Mouse (Mus musculus): ENCODE results near the gene Zbtb37. TPM values are rescaled to one million over a fixed set of nuclear protein-coding genes. Genes with fewer than 3 reads are reported as not detected.

The Zbtb37 gene
- 10 to 100 TPM; 13.1 to 27.1 (median 19.0) TPM for total RNA-seq (2022)

DNA sequence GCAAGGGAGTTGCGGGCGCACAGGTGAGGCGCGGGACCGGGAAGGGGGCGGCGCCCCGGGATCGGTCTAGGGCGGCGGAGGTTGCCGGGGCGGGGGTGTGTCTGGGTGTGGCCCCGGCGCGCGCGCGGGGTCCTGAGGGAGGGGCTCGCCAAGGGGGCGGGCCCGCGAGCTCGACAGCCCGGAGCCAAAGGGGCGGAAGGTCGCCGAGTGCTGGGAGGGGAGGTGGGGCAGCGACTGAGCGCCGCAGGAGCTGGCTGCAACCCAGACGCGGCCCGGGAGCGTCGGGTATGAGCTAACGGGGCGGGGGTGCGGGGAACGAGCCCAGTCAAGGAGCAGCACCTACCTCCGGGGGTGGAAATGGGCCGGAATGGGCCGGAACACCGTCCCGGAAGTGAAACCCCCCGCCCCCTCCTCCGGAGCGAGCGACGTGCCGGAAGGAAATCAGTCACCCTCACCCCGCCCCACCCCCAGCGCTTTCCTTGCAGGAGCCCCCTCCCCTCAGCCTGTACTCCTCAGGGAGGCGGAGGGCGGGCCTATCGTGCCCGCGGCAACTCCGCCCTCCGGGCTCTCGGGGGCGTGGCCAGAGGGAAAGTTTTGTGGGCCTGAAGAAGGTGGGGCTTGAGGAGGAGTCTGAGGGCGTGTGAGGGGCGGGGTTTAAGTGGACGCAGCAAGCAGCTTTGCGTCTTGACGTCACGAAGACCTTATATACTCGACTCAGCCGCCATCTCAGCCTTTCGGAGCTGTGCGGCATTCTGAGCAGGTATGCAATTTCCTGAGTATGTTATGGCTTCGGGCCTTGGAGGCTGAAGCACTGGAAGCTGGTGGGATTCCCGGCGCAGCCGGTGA, at the start of gene Zbtb37:
Gene Zbtb37 (minus strand): TSS at position 415 of the 846 bp plus-strand sequence.
- peak; percentile 98 for DNase-seq

DNA sequence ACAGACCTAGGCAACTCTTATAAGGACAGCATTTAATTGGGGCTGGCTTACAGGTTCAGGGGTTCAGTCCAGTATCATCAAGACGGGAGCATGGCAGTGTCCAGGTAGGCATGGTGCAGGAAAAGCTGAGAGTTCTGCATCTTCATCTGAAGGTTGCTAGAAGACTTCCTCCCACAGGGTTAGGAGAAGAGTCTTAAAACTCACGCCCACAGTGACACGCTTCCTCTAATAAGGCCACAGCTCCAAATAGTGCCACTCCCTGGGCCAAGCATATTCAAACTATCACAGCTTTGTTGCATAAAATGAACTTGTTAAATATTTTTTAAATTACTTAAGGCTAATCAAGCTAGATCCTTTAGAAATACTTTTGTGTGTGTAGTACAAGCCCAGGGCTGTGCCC, 42.6 kb upstream of the Zbtb37 start:
- DNase-seq: no peak

DNA sequence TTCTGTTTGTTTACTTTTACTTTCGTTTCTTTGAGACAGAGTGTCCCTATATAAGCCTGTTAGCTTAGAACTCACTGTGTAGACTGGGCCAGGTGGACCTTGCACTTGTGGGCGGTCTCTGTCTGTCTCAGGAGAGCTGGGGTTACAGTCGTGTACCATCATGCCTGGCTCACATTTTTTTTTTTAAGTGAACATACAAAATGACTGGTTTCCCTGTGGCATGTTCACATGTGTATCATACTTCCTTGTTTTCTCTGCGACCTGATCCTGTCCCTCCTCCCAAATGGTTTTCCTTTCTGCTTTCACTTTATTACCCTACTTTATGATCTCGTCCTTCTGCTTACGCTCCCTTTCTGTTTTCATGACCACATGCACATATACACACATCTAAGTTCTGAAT, 41.6 kb upstream of the Zbtb37 start:
- no peak for DNase-seq

DNA sequence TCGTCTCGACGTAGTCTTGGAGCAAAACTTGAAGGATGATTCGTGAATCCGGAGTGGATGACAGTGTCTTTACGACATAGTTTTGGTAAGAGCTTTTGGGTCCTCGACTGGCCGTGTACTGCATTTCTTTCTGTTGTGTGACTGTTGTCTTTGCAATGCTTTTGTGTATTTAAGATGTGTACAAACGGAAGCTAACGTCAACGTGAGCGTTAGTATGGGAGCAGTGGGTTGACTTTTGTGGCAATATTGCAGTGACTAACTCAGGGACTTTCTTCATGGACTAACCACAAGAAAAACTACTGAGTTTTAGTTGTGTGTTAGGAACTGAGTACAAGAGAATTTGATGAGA, 36.6 kb upstream of the Zbtb37 start:
- no peak for DNase-seq

DNA sequence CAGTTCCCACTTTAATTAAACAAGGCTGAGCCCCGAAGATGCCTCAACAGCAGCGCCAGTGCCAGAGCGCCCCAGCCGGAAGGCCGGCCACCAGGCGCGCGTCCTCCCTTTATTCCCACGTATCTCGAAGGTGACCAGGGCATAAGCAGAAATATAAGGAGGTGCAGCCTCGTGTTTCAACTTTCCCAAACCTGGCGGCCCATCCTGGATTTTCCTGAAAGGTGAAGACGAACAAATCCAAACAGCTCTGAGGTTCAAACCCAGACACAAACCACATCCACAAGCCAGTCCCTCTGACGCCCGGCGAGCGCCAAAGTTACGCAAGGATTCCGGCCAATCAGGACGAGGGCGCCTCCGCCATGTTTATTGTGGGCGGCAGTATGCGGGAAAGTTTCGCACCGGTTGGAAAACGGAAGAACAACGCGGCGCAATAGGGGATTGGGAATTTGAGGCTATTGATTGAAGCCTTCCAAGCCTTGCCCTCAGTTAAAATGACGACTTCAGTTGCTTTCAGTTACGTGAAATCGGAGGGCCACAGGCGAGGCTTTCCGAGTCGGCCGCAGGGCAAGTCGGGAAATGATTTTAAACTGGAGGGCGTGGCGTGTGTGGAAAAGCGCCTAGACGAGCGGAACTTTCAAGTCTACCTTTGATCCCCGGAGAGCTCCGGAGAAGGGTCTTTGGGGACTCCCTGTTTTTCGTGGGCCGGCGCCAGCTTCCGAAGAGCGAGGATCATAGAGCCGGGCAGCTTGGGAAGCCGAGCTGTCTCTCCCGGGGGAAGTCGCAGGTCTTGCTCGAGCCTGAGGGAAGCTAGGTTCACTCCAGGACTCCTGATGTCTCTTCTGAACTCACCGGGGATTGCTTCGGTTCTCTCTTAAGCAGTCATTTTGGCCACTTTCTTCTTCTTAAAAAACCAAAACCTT, 36.0 kb upstream of the Zbtb37 start, which contains the start of the genes Dars2 and Cenpl:
Gene Dars2 (minus strand): TSS at position 307 of the 920 bp plus-strand sequence.
Gene Cenpl (plus strand): TSS at position 362 of the 920 bp plus-strand sequence.
- peak; percentile 96 for DNase-seq

DNA sequence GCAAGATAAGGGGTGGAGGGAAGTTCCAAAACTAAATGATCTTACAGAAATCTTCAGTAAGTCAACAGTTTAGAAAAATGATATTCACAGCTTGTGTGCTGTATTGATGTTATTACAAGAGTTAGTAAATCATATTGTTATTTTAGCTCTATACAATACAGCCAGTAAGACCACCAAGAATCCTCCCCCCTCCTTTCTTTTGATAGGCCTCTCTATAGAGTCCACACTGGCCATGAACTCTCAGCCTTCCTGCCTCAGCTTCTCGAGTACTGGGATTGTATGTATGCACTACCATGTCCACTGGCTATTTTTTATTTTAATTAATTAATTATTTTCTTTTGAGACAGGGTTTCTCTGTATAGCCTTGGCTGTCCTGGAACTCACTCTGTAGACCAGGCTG, 28.7 kb upstream of the Zbtb37 start:
- no peak for DNase-seq

DNA sequence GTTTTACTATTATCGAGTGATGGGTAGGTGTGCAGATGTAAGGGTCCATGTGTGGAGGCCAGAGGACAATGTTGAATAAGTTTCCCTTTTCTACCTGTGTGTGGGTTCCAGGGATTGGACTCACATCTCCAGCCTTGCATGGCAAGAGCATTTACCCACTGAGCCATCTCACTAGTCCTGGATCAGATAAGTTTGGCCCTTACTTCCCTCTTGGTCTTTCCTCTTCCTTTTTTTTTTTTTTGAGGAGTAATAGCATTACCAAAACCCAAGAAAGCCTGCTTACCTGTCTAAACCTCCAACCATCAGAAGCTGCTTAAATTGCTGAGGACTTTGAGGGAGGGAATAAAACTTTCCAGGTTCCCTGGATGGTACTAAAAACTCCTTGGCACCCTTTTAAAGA, 22.5 kb upstream of the Zbtb37 start:
- DNase-seq: no peak

DNA sequence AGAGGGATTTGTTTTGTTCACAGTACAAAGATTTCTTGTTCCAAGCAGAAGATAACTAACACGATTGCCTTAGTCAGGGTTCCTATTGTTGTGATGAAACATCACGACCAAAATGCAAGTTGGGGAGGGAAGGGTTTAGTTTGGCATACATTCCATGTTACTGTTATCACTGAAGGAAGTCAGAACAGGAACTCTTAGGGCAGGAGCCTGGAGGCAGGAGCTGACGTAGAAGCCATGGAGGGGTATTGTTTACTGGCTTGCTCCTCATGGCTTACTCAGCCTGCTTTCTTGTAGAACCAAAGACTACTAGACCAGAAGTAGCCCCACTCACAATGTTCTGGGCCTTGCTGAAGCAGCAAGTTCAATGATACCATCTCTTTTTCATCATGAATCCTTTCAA, 12.3 kb upstream of the Zbtb37 start:
- DNase-seq: no peak

DNA sequence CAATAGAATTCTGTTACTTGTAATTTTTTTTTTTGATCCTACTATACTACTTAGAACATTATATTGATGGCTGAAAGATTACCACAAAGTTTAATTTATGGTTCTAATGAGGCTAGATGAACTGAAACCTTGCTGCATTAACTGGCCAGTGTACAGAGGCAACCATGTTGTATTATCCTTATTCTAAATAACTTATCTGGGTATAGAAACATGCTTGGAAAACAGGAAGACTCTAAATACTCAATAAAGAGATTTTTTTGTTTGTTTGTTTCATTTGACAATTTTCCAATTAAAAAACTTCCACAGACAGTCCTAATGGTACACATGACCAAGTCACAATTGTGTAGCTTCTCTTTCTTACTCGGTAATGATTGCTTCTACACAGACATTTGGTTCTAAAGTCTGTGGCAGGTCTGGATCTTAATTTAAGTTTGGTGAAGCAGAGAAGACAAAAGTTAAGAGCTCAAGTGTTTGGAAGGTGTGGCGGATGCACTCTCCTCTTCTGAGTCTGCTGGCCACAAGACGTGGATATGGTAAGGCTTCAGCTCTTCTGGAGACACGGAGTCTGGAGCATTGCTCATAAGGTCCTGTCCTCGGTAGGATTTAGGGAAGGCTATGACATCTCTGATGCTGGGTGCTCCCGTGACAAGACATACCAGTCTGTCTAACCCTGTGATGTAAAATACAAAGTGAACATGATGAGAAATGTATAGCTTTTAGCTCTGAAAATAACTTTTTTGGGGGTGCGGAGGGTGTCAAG, 6.8 kb upstream of the Zbtb37 start:
- DNase-seq: no peak

DNA sequence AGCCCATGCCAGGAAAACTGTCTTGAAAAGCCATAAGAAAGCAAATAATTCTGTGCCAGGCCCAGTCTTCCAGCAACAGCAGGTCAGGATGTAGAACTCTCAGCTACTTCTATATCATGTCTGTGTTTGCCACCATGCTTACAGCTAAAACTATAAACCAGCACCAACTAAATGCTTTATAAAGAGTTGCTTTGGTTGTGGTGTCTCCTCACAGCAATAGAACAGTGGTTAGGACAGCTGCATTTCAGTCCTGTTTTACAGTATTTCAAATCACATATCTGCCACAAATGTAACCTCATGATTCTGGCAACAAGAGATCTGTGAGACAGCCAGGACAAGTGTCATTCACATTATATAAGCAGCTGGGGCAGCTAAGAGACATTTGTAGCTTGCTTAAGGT, 6.2 kb upstream of the Zbtb37 start:
- no peak for DNase-seq

DNA sequence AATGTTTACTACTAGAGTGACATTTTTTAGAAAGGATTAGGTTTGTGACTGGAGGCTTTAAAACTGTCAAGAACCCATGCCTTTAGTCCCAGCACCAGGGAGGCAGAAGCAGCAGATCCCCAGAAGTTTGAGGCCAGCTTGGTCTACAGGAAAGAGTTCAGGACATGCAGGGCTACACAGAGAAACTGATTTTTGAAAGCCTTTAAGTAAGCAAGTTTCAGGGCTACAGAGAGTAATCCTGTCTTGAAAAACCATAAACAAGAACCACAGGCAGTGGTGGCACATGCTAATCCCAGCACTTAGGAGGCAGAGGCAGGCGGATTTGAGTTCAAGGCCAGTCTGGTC, 5.7 kb upstream of the Zbtb37 start:
- DNase-seq: no peak

DNA sequence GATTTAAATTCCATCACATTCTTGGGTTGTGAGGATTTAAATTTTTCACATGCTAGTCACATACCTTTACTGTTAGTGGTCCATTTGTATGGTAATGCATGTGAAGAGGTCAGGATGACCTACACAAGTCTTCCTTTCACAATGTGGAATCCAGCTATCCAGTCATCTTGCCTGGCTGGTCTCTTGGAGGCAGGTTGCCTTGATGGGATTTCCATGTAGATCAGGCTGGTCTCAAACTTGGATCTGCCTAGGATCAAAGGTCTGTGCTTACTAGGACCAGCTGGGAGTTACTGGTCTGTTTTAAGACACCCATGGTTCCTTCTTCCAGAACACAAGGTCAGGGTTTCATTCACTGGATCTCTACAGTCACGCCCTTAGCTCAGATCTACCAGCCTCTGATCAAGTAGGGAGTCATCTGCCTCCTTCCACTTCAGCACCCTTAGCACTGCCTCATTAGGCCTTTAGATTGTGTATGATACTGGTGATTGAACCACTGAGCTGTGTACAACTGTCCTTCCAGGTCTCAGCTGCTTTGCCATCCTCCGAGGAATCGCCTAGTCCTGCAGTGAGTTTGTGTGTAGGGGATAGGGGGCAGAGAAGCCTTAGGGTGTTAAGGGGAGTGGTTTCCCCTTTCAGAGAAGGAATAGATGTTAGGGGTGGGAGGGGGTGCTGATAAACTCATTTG, 5.2 kb upstream of the Zbtb37 start:
- no peak for DNase-seq

DNA sequence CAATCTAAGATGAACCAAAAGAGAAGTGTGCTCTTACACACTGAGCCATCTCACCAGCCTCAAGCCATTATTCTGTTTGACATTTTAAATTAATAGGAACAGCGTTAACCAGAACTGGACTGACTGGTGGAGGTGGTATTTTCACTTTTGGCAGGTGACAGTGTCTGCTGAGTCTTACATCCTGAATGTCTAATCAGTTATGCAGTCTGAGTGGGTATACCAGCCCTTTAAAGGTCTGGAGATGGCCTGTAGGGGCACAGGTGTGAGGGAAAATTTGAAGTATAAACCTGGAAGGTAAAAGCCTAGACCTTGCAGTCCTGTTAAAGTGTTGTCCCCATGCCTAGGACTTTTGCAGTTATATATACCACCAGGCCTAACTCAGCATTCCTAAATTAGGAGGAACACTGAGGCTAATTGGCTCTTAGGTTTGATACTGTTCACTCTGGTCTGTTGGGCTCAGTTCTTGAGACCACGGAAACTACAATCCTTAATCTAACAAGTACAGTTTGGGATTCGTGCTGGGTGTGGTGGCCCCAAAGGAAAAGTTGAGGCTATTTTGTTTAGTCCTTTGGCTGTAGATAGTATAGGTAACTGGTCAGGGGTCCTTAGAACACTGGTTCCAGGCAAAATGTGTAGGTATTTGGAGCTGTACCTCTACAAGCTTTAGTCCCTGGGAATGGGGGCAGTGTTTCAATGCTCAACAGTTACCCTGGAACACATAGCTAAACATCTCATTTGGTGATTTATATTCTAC, 4.5 kb upstream of the Zbtb37 start:
- DNase-seq: no peak

DNA sequence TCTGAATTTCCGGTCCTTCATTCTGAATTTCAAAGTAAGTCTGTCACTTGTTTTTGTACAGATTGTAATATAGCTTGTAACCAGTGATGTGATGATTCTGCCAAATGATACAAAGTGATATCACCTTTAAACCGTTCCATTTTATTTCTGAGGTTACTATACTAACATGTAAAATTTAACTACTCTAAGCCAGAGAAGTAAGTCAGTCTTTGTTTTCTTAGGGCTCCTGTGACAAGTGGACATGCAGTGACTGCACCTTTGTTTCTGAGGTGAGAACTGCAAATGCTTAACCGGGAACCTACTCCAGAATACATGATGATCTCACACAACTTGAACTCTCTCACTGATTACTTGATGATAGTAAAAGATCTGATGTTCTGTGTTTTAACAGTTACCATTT, 3.4 kb upstream of the Zbtb37 start:
- DNase-seq: no peak

DNA sequence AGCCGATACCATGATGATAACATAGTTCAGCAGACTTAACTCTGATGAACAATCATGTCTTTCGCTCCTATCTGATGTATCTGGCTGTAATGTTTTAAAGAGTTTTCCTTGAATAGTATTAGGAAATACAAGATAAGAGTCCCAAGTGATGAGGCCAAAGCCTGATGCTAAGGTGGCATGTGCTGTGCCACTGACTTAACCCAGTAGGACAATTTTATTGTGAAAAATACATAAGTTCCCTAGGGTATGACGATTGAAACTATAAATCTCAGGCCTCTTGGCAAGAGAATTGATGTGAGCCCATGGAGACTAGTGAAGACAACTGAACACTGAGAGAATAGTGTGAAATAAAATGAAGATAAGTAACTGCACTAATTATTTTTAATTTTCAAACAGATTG, 3.0 kb upstream of the Zbtb37 start:
- no peak for DNase-seq

DNA sequence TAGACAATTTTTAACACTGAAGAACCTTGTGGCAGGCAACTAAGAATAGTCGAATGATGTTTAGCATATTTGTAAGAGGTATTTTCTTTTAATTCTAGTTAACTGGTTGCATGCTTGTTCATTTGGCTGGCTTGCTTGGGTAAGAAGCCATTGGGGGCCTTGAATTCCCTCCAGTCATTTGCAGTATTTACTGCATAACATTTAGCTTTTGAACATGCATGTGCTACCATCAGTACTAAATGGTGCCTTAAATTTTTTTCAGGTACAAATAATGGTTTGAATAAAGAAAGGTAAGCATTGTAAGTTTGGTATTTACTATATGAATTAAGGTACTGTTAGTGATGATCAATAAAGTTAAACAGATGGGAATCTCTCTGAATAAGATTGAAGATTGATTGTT, 2.4 kb upstream of the Zbtb37 start:
- no peak for DNase-seq

DNA sequence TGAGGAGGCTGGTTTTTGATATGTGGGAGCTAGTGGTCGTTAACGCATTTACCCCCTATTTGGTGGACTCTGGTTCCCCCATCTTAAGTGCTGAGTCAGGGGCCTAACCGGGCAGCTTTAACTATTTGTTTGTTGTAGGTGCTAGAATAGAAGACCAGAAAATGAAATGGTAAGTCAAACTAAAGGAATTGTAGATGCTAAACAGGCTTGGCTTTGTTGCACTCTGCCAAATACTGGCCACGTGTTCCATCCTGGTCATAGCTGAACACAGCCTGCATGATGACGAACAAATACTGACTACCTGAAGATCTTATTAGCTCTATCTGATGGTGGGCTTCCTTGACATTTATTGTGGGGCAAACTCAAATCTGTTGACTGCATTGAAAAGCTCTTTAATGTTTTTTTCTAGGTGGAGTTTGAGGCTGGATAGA, 1.8 kb upstream of the Zbtb37 start:
- DNase-seq: no peak

DNA sequence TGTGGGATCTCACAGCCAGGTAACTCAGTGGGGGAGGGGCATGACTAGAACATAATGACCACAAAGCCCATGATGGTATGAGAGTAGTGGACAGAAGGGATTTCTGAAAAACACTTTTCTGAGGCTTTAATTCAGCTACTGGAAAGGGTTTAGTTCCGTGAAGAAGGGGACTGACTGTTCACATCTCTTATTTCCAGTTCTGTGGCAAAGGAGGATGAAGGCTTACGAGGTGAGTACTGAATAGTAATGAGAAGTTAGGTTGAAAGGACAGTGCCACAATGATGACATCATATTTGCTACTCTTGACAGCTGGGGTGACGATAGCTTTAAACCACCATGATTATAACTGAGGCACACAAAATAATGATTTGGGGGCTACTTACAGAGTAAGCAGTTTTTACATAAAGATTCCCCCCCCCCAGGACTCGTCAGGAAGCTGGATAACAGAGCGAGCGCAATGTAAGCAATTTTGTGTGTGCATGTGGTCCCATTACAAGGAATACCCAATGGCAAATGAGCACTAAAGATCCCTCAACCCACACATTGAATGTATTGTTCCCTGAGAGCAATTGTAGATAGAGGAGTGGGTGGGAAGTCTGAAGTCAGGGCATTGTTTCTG, 1.2 kb upstream of the Zbtb37 start:
- DNase-seq: no peak

DNA sequence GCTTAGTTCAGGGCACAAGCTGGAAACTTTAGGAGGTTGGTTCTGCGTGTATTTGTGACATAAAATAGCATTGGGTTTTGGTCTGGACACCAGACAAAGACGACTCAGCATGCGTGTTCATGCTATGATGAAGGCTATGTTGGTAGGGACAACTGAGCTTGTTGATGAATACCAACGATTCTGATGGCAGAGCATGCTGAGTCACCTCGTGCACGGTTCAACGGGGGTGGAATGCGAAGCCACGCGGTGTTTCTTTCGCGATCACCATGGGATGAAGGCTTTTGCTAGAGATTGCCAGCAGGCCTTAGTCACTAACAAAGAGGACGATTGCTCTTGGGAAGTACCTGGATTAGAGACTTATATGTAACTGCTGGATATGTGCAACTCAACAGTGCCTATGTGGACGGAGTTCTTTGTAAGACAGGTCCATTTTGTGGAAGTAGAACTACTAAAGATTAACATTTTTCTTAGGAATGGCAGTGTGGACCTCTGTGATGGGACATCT, 684 bp upstream of the Zbtb37 start:
- DNase-seq: no peak

DNA sequence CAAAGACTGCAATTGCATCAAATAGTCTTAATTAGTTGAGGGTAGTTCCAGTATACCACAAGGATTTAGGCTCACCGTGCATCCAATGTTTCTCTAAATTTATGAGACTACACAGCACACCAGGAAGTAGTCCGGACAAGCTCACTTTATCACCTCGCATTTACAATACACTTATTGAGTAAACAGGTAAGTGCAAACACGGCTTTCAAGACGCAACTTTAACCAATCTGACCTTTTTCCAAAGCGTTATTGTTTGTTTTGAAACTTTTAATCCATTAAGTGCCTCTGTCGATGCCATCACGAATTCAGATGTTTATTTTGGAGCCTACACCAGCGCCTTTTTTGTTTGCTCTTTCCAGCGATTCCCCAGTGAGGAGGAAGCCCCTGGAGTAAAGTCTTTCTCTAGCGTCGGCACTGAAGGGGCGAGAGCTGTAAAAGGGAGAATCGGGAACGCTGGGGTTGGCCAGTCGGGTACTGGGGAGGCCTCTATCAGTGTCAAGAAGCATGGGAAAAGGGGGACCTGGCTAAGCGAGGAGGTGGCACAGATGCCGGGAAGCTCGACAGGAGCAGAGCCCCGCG, 704 bp downstream of the Zbtb37 start:
- DNase-seq: no peak
